Mouse (Mus musculus): ENCODE data around the gene Hist1h3g. TPM values are rescaled to one million over a fixed set of nuclear protein-coding genes. Genes with fewer than 3 reads are reported as not detected.
A peak's percentile ranks its signal among the peaks of the same experiment; 100 is the strongest.

The Hist1h3g gene
- polyA plus RNA-seq, 1 experiment from 2014 or later = 5.4 TPM

GRCm38 (mm10) chr13:23576906-23577639, 41.9 kb downstream of the Hist1h3g start:
- H3K27me3 ChIP-seq = no peaks in the 10 kb centered on the region
- no peak overlapping the region for H3K9ac ChIP-seq
- H3K4me2 ChIP-seq = peak overlapping the region; percentile 57
- no peak for ATAC-seq (ENCODE audit: insufficient number of reproducible peaks, low FRiP score, low TSS enrichment, low read depth)
- WGBS = 41% methylated on average over 6 of the region's 6 CpGs
- H3K36me3 ChIP-seq = no peaks in the 10 kb centered on the region
- peaks cover 25% of the 10 kb centered on the region for H3K4me1 ChIP-seq
- H3K27ac ChIP-seq = peak overlapping the region; percentile 78
- peak overlapping the region; percentile 40 for H3K4me3 ChIP-seq
- H3K9me3 ChIP-seq = no peaks in the 10 kb centered on the region

- Histone ChIP-seq H3K9me3 (no peaks in the 10 kb centered on the region), H3K4me1 (peaks cover 26% of the 10 kb centered on the region), H3K27me3 (no peaks in the 10 kb centered on the region), H3K36me3 (no peaks in the 10 kb centered on the region), H3K4me3 (no peak overlapping the region), H3K4me2 (no peak overlapping the region), H3K9ac (no peak overlapping the region), H3K27ac (no peak overlapping the region)
- no peak for ATAC-seq (ENCODE audit: insufficient number of reproducible peaks, low FRiP score, low TSS enrichment, low read depth)
- whole genome bisulfite sequencing = 92% methylated on average over 1 of the region's 1 CpGs
Observed at GRCm38 (mm10) chr13:23577835-23578234, 42.6 kb downstream of the Hist1h3g start.

GRCm38 (mm10) chr13:23581408-23582218, 46.4 kb downstream of the Hist1h3g start, which contains the start of gene Hist1h4d:
TSS of gene Hist1h4d (plus strand) at chr13:23581598.
- H3K4me2 ChIP-seq = peak within 1 kb of the TSS; percentile 66
- H3K27me3 ChIP-seq = no peaks in the 10 kb centered on the region
- ATAC-seq (ENCODE audit: insufficient number of reproducible peaks, low FRiP score, low TSS enrichment, low read depth) = peak; percentile 88
- peak within 1 kb of the TSS; percentile 81 for H3K27ac ChIP-seq
- H3K4me3 ChIP-seq = peak within 1 kb of the TSS; percentile 49
- no peaks in the 10 kb centered on the region for H3K36me3 ChIP-seq
- peaks cover 26% of the 10 kb centered on the region for H3K4me1 ChIP-seq
- peak within 1 kb of the TSS; percentile 37 for H3K9ac ChIP-seq
- no peaks in the 10 kb centered on the region for H3K9me3 ChIP-seq
- under 1% methylated on average over 43 of the region's 43 CpGs for WGBS

DNA sequence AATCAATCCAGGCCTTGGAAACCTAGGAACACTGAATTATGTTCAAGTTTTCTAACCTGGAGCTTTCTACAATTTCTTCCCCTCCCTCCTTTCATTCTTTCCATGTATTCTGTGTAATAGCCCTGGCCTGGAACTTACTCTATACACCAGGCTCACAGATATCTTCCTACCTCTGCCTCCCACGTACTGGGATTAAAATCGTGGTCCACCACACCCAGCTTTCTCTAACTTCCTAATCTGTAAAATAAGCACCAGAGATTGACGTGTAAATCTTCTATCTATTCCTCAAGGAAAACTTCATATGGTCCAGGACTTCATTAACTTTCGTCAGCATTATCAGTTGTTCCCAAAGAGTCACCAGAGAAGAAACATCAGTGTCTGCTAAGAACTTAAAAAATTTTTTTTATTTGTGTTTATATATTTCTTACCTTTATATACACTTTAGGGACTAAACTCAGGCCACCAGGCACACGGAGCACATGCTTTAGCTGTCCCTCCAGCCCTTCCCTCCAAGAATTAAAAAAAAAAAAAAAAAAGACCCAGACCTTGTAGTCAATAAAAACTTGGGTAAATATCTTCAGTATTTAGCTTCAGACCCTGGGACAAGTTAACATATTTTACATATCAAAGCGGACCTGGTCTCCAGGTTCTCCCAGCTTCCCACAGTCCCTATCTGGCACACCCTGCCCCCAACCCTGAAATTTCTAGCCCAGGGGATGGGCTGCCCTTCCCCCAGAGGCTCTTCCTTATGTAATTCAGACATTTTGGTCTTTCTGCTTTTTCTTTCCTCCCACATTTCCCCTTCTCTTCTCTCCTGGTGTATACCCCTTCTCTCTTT, 47.2 kb downstream of the Hist1h3g start:
- WGBS = 7% methylated on average over 6 of the region's 6 CpGs
- H3K4me1 ChIP-seq = peaks cover 22% of the 10 kb centered on the region
- H3K4me3 ChIP-seq = peak overlapping the region; percentile 49

GRCm38 (mm10) chr13:23583387-23584068, 48.3 kb downstream of the Hist1h3g start:
- H3K4me2 ChIP-seq = no peak overlapping the region
- ATAC-seq (ENCODE audit: insufficient number of reproducible peaks, low FRiP score, low TSS enrichment, low read depth) = no peak
- no peak overlapping the region for H3K9ac ChIP-seq
- no peaks in the 10 kb centered on the region for H3K27me3 ChIP-seq
- peaks cover 22% of the 10 kb centered on the region for H3K4me1 ChIP-seq
- no peaks in the 10 kb centered on the region for H3K9me3 ChIP-seq
- H3K36me3 ChIP-seq = no peaks in the 10 kb centered on the region
- no peak overlapping the region for H3K4me3 ChIP-seq
- H3K27ac ChIP-seq = peak overlapping the region; percentile 81

More for the DNA sequence above, 47.2 kb downstream of the Hist1h3g start:
- peak overlapping the region; percentile 81 for H3K27ac ChIP-seq
- no peaks in the 10 kb centered on the region for H3K27me3 ChIP-seq
- peak overlapping the region; percentile 37 for H3K9ac ChIP-seq
- no peaks in the 10 kb centered on the region for H3K36me3 ChIP-seq
- ATAC-seq (ENCODE audit: insufficient number of reproducible peaks, low FRiP score, low TSS enrichment, low read depth) = no peak
- no peaks in the 10 kb centered on the region for H3K9me3 ChIP-seq
- peak overlapping the region; percentile 66 for H3K4me2 ChIP-seq

GRCm38 (mm10) chr13:23584331-23584730, 49.1 kb downstream of the Hist1h3g start:
- peak overlapping the region; percentile 46 for H3K4me3 ChIP-seq
- no peaks in the 10 kb centered on the region for H3K27me3 ChIP-seq
- ATAC-seq (ENCODE audit: insufficient number of reproducible peaks, low FRiP score, low TSS enrichment, low read depth) = no peak
- H3K4me1 ChIP-seq = peaks cover 22% of the 10 kb centered on the region
- H3K4me2 ChIP-seq = peak overlapping the region; percentile 70
- no peaks in the 10 kb centered on the region for H3K36me3 ChIP-seq
- H3K27ac ChIP-seq = peak overlapping the region; percentile 95
- H3K9me3 ChIP-seq = no peaks in the 10 kb centered on the region
- no peak overlapping the region for H3K9ac ChIP-seq

GRCm38 (mm10) chr13:23585029-23585441, 49.8 kb downstream of the Hist1h3g start:
- peak overlapping the region; percentile 95 for H3K27ac ChIP-seq
- H3K4me2 ChIP-seq = peak overlapping the region; percentile 70
- H3K27me3 ChIP-seq = no peaks in the 10 kb centered on the region
- ATAC-seq (ENCODE audit: insufficient number of reproducible peaks, low FRiP score, low TSS enrichment, low read depth) = no peak
- H3K9me3 ChIP-seq = no peaks in the 10 kb centered on the region
- peak overlapping the region; percentile 46 for H3K4me3 ChIP-seq
- H3K9ac ChIP-seq = peak overlapping the region; percentile 55
- WGBS = under 1% methylated on average over 21 of the region's 21 CpGs
- H3K36me3 ChIP-seq = no peaks in the 10 kb centered on the region
- peaks cover 22% of the 10 kb centered on the region for H3K4me1 ChIP-seq

Small RNAs within 50 kb of the gene (microRNA-seq; reads per million reads assigned to microRNA genes)
- 0.61 reads per million for gene Gm44297
- not detected for gene Gm44359
- gene Gm44394 = not detected
- 2.5 reads per million, percentile 5 among the genes with 10 or more reads in this experiment for gene n-TStga1

Other genes with a start within 250 kb of the Hist1h3g start
- 42.4 and 44.2 TPM in 2 replicates for gene Zfp322a, start 166.2 kb upstream of the Hist1h3g start, polyA plus RNA-seq (2015; fragmentation: Nextera tagmentation; extraction: Ambion mirVana)
- 11.9 and 13.9 TPM in 2 replicates for gene Abt1, start 111.6 kb upstream of the Hist1h3g start, polyA plus RNA-seq (2015; fragmentation: Nextera tagmentation; extraction: Ambion mirVana)
- gene Btn1a1, start 69.5 kb upstream of the Hist1h3g start, polyA plus RNA-seq (2015; fragmentation: Nextera tagmentation; extraction: Ambion mirVana) = 0.18 and 0.22 TPM in 2 replicates
- 0.61 and 0.67 TPM in 2 replicates for gene Btn2a2, start 46.6 kb upstream of the Hist1h3g start, polyA plus RNA-seq (2015; fragmentation: Nextera tagmentation; extraction: Ambion mirVana)
- gene Hist1h4h, start 4.4 kb upstream of the Hist1h3g start, polyA plus RNA-seq (2015; fragmentation: Nextera tagmentation; extraction: Ambion mirVana) = 4.8 and 6.3 TPM in 2 replicates
- gene Hist1h2af, start 1.5 kb upstream of the Hist1h3g start, polyA plus RNA-seq (2015; fragmentation: Nextera tagmentation; extraction: Ambion mirVana) = 4.1 and 7.5 TPM in 2 replicates
- 0.77 and 0.83 TPM in 2 replicates for gene Hist1h2bh, start 8.0 kb downstream of the Hist1h3g start, polyA plus RNA-seq (2015; fragmentation: Nextera tagmentation; extraction: Ambion mirVana)
- gene Hist1h3f, start 8.6 kb downstream of the Hist1h3g start, polyA plus RNA-seq (2015; fragmentation: Nextera tagmentation; extraction: Ambion mirVana) = 1.1 TPM in 1 of 2 replicates, not detected in the other
- gene Hist1h4f, start 16.2 kb downstream of the Hist1h3g start, polyA plus RNA-seq (2015; fragmentation: Nextera tagmentation; extraction: Ambion mirVana) = 0.65 and 0.95 TPM in 2 replicates
- gene Hist1h1d, start 17.8 kb downstream of the Hist1h3g start, polyA plus RNA-seq (2015; fragmentation: Nextera tagmentation; extraction: Ambion mirVana) = 0.32 and 0.51 TPM in 2 replicates
- gene Hist1h3e, start 26.9 kb downstream of the Hist1h3g start, polyA plus RNA-seq (2015; fragmentation: Nextera tagmentation; extraction: Ambion mirVana) = 2.1 and 4.8 TPM in 2 replicates
- 68.7 and 88.5 TPM in 2 replicates for gene Hist1h2ae, start 35.8 kb downstream of the Hist1h3g start, polyA plus RNA-seq (2015; fragmentation: Nextera tagmentation; extraction: Ambion mirVana)
- gene Hist1h2bg, start 36.0 kb downstream of the Hist1h3g start, polyA plus RNA-seq (2015; fragmentation: Nextera tagmentation; extraction: Ambion mirVana) = 5.5 and 6.0 TPM in 2 replicates
- gene Hist1h2bf, start 38.8 kb downstream of the Hist1h3g start, polyA plus RNA-seq (2015; fragmentation: Nextera tagmentation; extraction: Ambion mirVana) = 2.9 and 5.8 TPM in 2 replicates
- gene Hist1h2ad, start 39.0 kb downstream of the Hist1h3g start, polyA plus RNA-seq (2015; fragmentation: Nextera tagmentation; extraction: Ambion mirVana) = 0.89 and 2.3 TPM in 2 replicates
- 5.8 and 6.5 TPM in 2 replicates for gene Hist1h3d, start 40.3 kb downstream of the Hist1h3g start, polyA plus RNA-seq (2015; fragmentation: Nextera tagmentation; extraction: Ambion mirVana)
- gene Hist1h4d, start 46.2 kb downstream of the Hist1h3g start, polyA plus RNA-seq (2015; fragmentation: Nextera tagmentation; extraction: Ambion mirVana) = 75.2 and 108 TPM in 2 replicates
- gene Hist1h2be, start 85.7 kb downstream of the Hist1h3g start, polyA plus RNA-seq (2015; fragmentation: Nextera tagmentation; extraction: Ambion mirVana) = 1.9 and 2.1 TPM in 2 replicates
- gene Hist1h1e, start 87.1 kb downstream of the Hist1h3g start, polyA plus RNA-seq (2015; fragmentation: Nextera tagmentation; extraction: Ambion mirVana) = 17.2 and 18.2 TPM in 2 replicates
- 0.76 and 0.78 TPM in 2 replicates for gene Hist1h2ac, start 148.5 kb downstream of the Hist1h3g start, polyA plus RNA-seq (2015; fragmentation: Nextera tagmentation; extraction: Ambion mirVana)
- 47.2 and 57.0 TPM in 2 replicates for gene Hist1h2bc, start 148.8 kb downstream of the Hist1h3g start, polyA plus RNA-seq (2015; fragmentation: Nextera tagmentation; extraction: Ambion mirVana)
- gene Hist1h1t, start 160.4 kb downstream of the Hist1h3g start, polyA plus RNA-seq (2015; fragmentation: Nextera tagmentation; extraction: Ambion mirVana) = 0.20 TPM in 1 of 2 replicates, not detected in the other
- 3.2 and 4.0 TPM in 2 replicates for gene Hist1h4c, start 163.0 kb downstream of the Hist1h3g start, polyA plus RNA-seq (2015; fragmentation: Nextera tagmentation; extraction: Ambion mirVana)
- 7.3 and 10.3 TPM in 2 replicates for gene Hfe, start 175.4 kb downstream of the Hist1h3g start, polyA plus RNA-seq (2015; fragmentation: Nextera tagmentation; extraction: Ambion mirVana)
- gene Hist1h1c, start 203.4 kb downstream of the Hist1h3g start, polyA plus RNA-seq (2015; fragmentation: Nextera tagmentation; extraction: Ambion mirVana) = 28.0 and 31.1 TPM in 2 replicates
- 5.8 and 6.6 TPM in 2 replicates for gene Hist1h3c, start 210.2 kb downstream of the Hist1h3g start, polyA plus RNA-seq (2015; fragmentation: Nextera tagmentation; extraction: Ambion mirVana)
- gene Hist1h2bb, start 211.3 kb downstream of the Hist1h3g start, polyA plus RNA-seq (2015; fragmentation: Nextera tagmentation; extraction: Ambion mirVana) = 2.0 and 2.1 TPM in 2 replicates
- 23.3 and 37.2 TPM in 2 replicates for gene Hist1h2ab, start 215.7 kb downstream of the Hist1h3g start, polyA plus RNA-seq (2015; fragmentation: Nextera tagmentation; extraction: Ambion mirVana)
- 4.0 and 12.0 TPM in 2 replicates for gene Hist1h3b, start 216.8 kb downstream of the Hist1h3g start, polyA plus RNA-seq (2015; fragmentation: Nextera tagmentation; extraction: Ambion mirVana)
- 4.1 and 4.5 TPM in 2 replicates for gene Hist1h4b, start 221.6 kb downstream of the Hist1h3g start, polyA plus RNA-seq (2015; fragmentation: Nextera tagmentation; extraction: Ambion mirVana)
- gene Hist1h4a, start 225.8 kb downstream of the Hist1h3g start, polyA plus RNA-seq (2015; fragmentation: Nextera tagmentation; extraction: Ambion mirVana) = 0.33 and 0.60 TPM in 2 replicates
- gene Hist1h3a, start 227.0 kb downstream of the Hist1h3g start, polyA plus RNA-seq (2015; fragmentation: Nextera tagmentation; extraction: Ambion mirVana) = 3.1 and 7.2 TPM in 2 replicates
- gene Hist1h1a, start 228.2 kb downstream of the Hist1h3g start, polyA plus RNA-seq (2015; fragmentation: Nextera tagmentation; extraction: Ambion mirVana) = 0.74 and 2.1 TPM in 2 replicates
- gene Trim38, start 234.5 kb downstream of the Hist1h3g start, polyA plus RNA-seq (2015; fragmentation: Nextera tagmentation; extraction: Ambion mirVana) = not detected in 2 replicates

Data from limb, embryonic 15.5 days (tissue).